Mouse (Mus musculus) heart, adult 11 months (tissue): ENCODE data around the gene Abcb5.
A peak's percentile ranks its signal among the peaks of the same experiment; 100 is the strongest.
"Not testable (repeated sequence)": the region's sequence is repeated elsewhere in the genome, so short reads cannot be mapped to it uniquely, and the experiment has no call there.

Experiments
- DNase-seq: peaks from one replicate; pipeline ENCODE4 v3.0.0; 2022

Abcb5 gene

GRCm38 (mm10) chr12:118966321-118966720 is at the start of gene Abcb5:
Abcb5 (minus strand) TSS chr12:118966421.
- no peak for DNase-seq

GRCm38 (mm10) chr12:118999230-118999629 is 33.0 kb upstream of the Abcb5 start:
- DNase-seq, result peak; percentile 83

GRCm38 (mm10) chr12:118994328-118995166 is 28.3 kb upstream of the Abcb5 start:
- no peak for DNase-seq

- DNase-seq, result no peak
Observed at GRCm38 (mm10) chr12:118984852-118985251, 18.6 kb upstream of the Abcb5 start.

- no peak for DNase-seq
Observed at GRCm38 (mm10) chr12:118930386-118931318, 35.6 kb downstream of the Abcb5 start.

- DNase-seq, result no peak
Observed at GRCm38 (mm10) chr12:118926813-118927281, 39.4 kb downstream of the Abcb5 start.

GRCm38 (mm10) chr12:118923874-118924273 is 42.3 kb downstream of the Abcb5 start:
- DNase-seq, result not testable (repeated sequence)

- no peak for DNase-seq
Observed at GRCm38 (mm10) chr12:118917771-118918170, 48.5 kb downstream of the Abcb5 start.

GRCm38 (mm10) chr12:118910360-118910759 is 55.9 kb downstream of the Abcb5 start:
- DNase-seq, result no peak

- DNase-seq, result peak; percentile 19
Observed at GRCm38 (mm10) chr12:118902249-118902648, 64.0 kb downstream of the Abcb5 start.

- DNase-seq, result peak; percentile 95
Observed at GRCm38 (mm10) chr12:118887964-118888363, 78.3 kb downstream of the Abcb5 start.

GRCm38 (mm10) chr12:118882790-118883189 is 83.4 kb downstream of the Abcb5 start:
- no peak for DNase-seq

GRCm38 (mm10) chr12:118872673-118873072 is 93.5 kb downstream of the Abcb5 start:
- DNase-seq, result no peak

- no peak for DNase-seq
Observed at GRCm38 (mm10) chr12:118856151-118856550, 110.1 kb downstream of the Abcb5 start.

- DNase-seq, result peak; percentile 90
Observed at GRCm38 (mm10) chr12:118854831-118855453, 111.3 kb downstream of the Abcb5 start.

GRCm38 (mm10) chr12:118854401-118854800 is 111.8 kb downstream of the Abcb5 start:
- no peak for DNase-seq

- no peak for DNase-seq
Observed at GRCm38 (mm10) chr12:118853331-118853730, 112.9 kb downstream of the Abcb5 start.

- DNase-seq, result no peak
Observed at GRCm38 (mm10) chr12:118850851-118851410, 115.3 kb downstream of the Abcb5 start.

GRCm38 (mm10) chr12:118849996-118850395 is 116.2 kb downstream of the Abcb5 start:
- DNase-seq, result no peak

- DNase-seq, result no peak
Observed at GRCm38 (mm10) chr12:118849203-118849861, 116.9 kb downstream of the Abcb5 start.

GRCm38 (mm10) chr12:118848496-118849202 is 117.6 kb downstream of the Abcb5 start:
- no peak for DNase-seq
